Mouse (Mus musculus) B cell, adult 62 days (primary cell): ENCODE data around the gene Nptn. TPM values are rescaled to one million over a fixed set of nuclear protein-coding genes. Genes with fewer than 3 reads are reported as not detected.

ENCODE experiments used
- total RNA-seq: library from RNA; stranded (reverse); gene quantifications from 4 replicates; pipeline ENCODE4 v1.2.4, GENCODE M21; 2023

The Nptn gene
- 94.6 to 114 TPM (median 99.6 TPM) in 4 replicates for total RNA-seq

DNA sequence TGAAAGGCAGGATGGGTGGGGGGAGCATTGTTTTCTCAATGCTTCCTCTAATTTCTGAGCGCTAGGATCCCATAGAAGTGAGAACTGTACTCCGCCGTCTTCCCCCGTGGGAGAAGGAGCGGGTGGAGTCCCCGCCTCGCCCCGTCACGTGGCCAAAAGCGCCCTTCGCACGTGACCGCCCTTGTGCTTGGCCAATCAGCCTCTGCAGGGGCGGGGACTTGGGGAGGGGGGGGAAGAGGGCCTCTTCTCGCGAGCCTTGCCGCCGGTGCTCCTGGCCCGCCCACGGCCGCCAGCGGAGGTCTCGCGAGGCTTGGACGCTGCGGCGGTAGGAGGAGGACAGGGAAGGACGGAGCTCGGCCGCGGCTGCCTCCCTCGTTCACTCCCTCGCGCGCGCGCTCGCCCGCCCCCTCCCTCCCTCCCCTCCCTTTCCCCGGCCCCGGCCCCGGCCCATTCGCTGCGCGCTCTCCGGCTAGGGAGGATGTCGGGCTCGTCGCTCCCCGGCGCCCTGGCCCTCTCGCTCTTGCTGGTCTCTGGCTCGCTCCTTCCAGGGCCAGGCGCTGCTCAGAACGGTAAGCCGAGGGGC lies at the start of gene Nptn:
Gene Nptn, plus strand, starts transcription at position 283 of the 583 bp plus-strand sequence.

DNA sequence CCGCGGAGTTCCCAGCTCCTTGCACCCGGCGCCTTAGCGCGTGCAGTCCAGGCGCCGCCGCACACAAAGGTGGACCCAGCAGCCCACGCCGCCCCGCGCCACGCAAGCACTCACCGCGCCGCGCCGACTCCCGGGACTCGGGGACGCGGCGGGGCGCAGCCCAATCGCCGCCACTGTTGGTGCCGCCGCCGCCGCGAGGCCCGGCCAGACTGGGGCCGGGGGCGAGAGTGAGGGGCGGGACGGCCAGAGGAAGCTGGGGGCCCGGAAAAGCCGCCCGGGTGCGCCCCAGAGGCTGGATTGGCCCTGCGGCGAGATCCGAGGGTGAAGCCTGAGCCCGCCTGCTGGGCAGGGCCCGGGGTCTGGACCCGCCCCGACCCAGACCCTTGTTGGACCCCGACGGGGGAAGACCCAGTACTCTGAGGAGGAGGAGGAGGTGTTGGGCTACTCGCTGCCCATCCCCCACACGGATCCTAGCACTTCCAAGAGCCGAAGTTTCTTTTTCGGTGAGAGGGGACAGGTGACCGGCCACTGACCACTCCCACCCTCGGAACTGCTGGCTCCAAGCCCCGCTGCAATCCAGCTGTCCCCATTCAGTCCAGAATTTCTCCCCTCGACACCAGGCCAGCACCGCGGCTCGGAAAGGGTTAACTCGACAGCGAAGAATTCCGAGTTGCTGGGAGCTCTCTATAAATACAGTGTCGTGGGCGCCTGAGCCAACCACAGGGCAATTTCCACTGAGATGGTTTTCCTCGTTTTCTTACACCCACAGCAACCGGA lies 26.9 kb upstream of the Nptn start, which contains the start of gene Cd276:
Gene Cd276, minus strand, starts transcription at position 530 of the 777 bp plus-strand sequence.

Other genes starting within 250 kb of the Nptn start
- gene Tbc1d21, start 211.8 kb upstream of the Nptn start, total RNA-seq = not detected in 4 replicates
- gene Insyn1, start 93.6 kb upstream of the Nptn start, total RNA-seq = 0.35 to 0.89 TPM in 2 of 4 replicates, not detected in the others
- 0.66 to 2.2 TPM (median 1.1 TPM) in 4 replicates for gene Cd276, start 26.8 kb upstream of the Nptn start, total RNA-seq
- not detected in 4 replicates for gene Rec114, start 161.7 kb downstream of the Nptn start, total RNA-seq
- gene Hcn4, start 241.2 kb downstream of the Nptn start, total RNA-seq = not detected in 4 replicates